Mouse (Mus musculus) CH12.LX (cell line): ENCODE measurements around the gene Gm44502.

Experiments
- CHD2 ChIP-seq: IDR thresholded peaks from 2 replicates; pipeline ENCODE4 v1.6.1; 2011; ENCODE audit warnings: low read length, improper control_type of control experiment
- CTCF ChIP-seq, 2 experiments: IDR thresholded peaks in 1 of 2; conservative IDR thresholded peaks in 1 of 2; 2 replicates each; pipeline ENCODE4 v1.5.1; 2011 to 2012; ENCODE audit warnings: low read depth in 2 of 2, low read length in 2 of 2, improper control_type of control experiment in 1 of 2, inconsistent platforms in 1 of 2, mild to moderate bottlenecking in 1 of 2, moderate library complexity in 1 of 2
- MAX ChIP-seq: IDR thresholded peaks from 2 replicates; pipeline ENCODE4 v1.6.1; 2011; ENCODE audit warnings: low read length, improper control_type of control experiment
- MYC ChIP-seq: IDR thresholded peaks from 2 replicates; pipeline ENCODE4 v1.6.1; 2011; ENCODE audit warnings: low read depth, mild to moderate bottlenecking, improper control_type of control experiment, low read length
- NRF1 ChIP-seq: IDR thresholded peaks from 2 replicates; pipeline ENCODE4 v1.6.1; 2014; ENCODE audit warnings: low read depth, mild to moderate bottlenecking, inconsistent platforms, low read length, improper control_type of control experiment, moderate library complexity
- PAX5 ChIP-seq: IDR thresholded peaks from 2 replicates; pipeline ENCODE4 v1.6.1; 2012; ENCODE audit warnings: low read length, inconsistent platforms, mixed read lengths
- POLR2A ChIP-seq: IDR thresholded peaks from 2 replicates; pipeline ENCODE4 v1.6.1; 2011; ENCODE audit warnings: low read depth, mild to moderate bottlenecking, improper control_type of control experiment, low read length
- RAD21 ChIP-seq: IDR thresholded peaks from 2 replicates; pipeline ENCODE4 v1.6.1; 2011; ENCODE audit warnings: low read depth, mild to moderate bottlenecking, low read length, improper control_type of control experiment, moderate library complexity
- RCOR1 ChIP-seq: conservative IDR thresholded peaks from 2 replicates; pipeline ENCODE4 v1.6.1; 2012; ENCODE audit warnings: low read depth, mild to moderate bottlenecking, inconsistent platforms, low read length, improper control_type of control experiment
- TCF12 ChIP-seq: IDR thresholded peaks from 2 replicates; pipeline ENCODE4 v1.6.1; 2014; ENCODE audit warnings: low read depth, mild to moderate bottlenecking, inconsistent platforms, low read length, improper control_type of control experiment
- UBTF ChIP-seq: IDR thresholded peaks from 2 replicates; pipeline ENCODE4 v1.6.1; 2012; ENCODE audit warnings: low read depth, mild to moderate bottlenecking, inconsistent platforms, low read length, improper control_type of control experiment, moderate library complexity

DNA sequence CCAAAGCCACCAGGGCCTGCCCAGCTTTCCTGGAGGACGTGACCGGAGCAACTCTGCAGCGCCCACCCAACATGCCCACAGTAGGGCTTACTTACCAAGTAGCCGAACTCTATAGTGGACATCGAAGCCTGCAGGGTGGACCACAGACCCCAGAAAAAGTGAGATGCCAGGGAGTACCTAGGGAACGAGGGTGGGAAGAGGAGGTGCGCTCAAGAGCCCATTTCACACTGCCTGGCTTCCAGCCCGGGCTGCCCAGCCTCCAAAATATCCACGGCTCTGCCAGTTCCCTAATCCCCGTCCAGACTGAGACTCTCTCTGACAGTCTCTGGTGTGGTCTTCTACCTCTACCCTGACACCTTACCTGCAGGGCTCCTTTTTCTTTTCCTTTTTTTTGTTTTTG lies 2.8 kb downstream of the Gm44502 start:
- TF ChIP-seq UBTF (no peak), CTCF (conservative IDR thresholded peaks at IDR 0.05 in 1 of 2, IDR thresholded peaks at IDR 0.05 in 1 of 2; ENCODE audit: low read depth in 2 of 2, low read length in 2 of 2) (no peak), NRF1 (no peak), POLR2A (no peak), CHD2 (no peak), RCOR1 (no peak), PAX5 (no peak), MAX (no peak), MYC (no peak), RAD21 (no peak), TCF12 (no peak)
